15 mouse cellular contexts compared by ENCODE assay signal in the genomic region with DNA sequence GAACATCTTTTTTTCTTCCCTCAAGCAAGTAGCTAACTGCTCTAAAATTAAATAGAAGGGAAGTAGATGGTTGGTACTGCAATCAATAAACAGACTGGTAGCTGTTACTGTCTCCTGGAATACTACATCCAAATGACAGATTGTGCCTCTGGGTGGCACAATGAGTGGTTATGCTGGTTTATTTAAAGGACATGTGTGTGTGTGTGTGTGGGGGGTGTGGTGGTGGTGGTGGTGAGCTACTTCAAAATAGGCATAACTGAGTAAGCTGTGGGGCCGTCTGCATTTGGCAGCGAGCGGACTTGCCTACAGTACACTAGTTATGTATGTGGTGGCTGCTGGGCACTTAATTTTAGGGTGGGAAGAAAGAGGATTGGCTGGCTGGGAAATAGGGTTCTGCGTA. TPM values are rescaled to one million over a fixed set of nuclear protein-coding genes. Genes with fewer than 3 reads are reported as not detected.
DNase-seq lines count a peak whose midpoint lies in the region; ATAC-seq and TF ChIP-seq lines count a peak whose summit lies in the region.
"Had no signal": no experiment of that assay in that cellular context is flagged by ENCODE, and none has a peak within 500 bp of the region (broad histone marks: within the 10 kb centered on the region; RNA-seq: fewer than 3 reads in every experiment).

No protein-coding gene starts in this region.

- no peak overlapping the region for H3K9ac ChIP-seq in kidney, embryonic 14.5 days (ENCODE audit: low read depth, low read length)
- H3K9ac ChIP-seq in intestine, embryonic 16.5 days (ENCODE audit: low read depth, low read length), result no peak overlapping the region
- no peak overlapping the region for H3K9ac ChIP-seq in heart, embryonic 12.5 days
- H3K9ac ChIP-seq: forebrain, embryonic 15.5 days; neural tube, embryonic 15.5 days had no signal

- H3K4me3 ChIP-seq in kidney, embryonic 14.5 days (ENCODE audit: low read length), result no peak overlapping the region
- H3K4me3 ChIP-seq in intestine, embryonic 16.5 days (ENCODE audit: low read length), result no peak overlapping the region
- H3K4me3 ChIP-seq in left cerebral cortex, adult 2 months, result no peak overlapping the region
- no peak overlapping the region for H3K4me3 ChIP-seq in heart, embryonic 12.5 days
- H3K4me3 ChIP-seq: forebrain, embryonic 15.5 days; neural tube, embryonic 15.5 days had no signal

- intact Hi-C loops in left cerebral cortex, adult 2 months (cut with DNase I), result loop anchor here (5.0 kb wide), 1 partner anchor 106 kb away; no protein-coding TSS in a partner anchor

- peaks cover 4% of the 10 kb centered on the region; the same call in 1 of the 2 replicates for H3K4me1 ChIP-seq in kidney, embryonic 14.5 days (ENCODE audit: control insufficient read depth, insufficient read depth, low read length)
- H3K4me1 ChIP-seq in intestine, embryonic 16.5 days (ENCODE audit: control insufficient read depth, insufficient read depth, low read length), result peaks cover 11% of the 10 kb centered on the region
- H3K4me1 ChIP-seq in heart, embryonic 12.5 days (replicated peaks), result no peaks in the 10 kb centered on the region
- H3K4me1 ChIP-seq: forebrain, embryonic 15.5 days had no signal

- H3K4me2 ChIP-seq in kidney, embryonic 14.5 days (replicated peaks; ENCODE audit: low read depth, low read length), result no peak overlapping the region
- no peak overlapping the region for H3K4me2 ChIP-seq in intestine, embryonic 16.5 days (ENCODE audit: low read depth, low read length)
- no peak overlapping the region for H3K4me2 ChIP-seq in heart, embryonic 12.5 days
- H3K4me2 ChIP-seq: forebrain, embryonic 15.5 days; neural tube, embryonic 15.5 days had no signal

- no peaks in the 10 kb centered on the region for H3K36me3 ChIP-seq in kidney, embryonic 14.5 days (ENCODE audit: control insufficient read depth, insufficient read depth, low read length)
- H3K36me3 ChIP-seq in intestine, embryonic 16.5 days (ENCODE audit: control insufficient read depth, insufficient read depth, low read length), result no peaks in the 10 kb centered on the region; the same call in 1 of the 2 replicates
- no peaks in the 10 kb centered on the region for H3K36me3 ChIP-seq in heart, embryonic 12.5 days
- H3K36me3 ChIP-seq: forebrain, embryonic 15.5 days; neural tube, embryonic 15.5 days had no signal

- peaks cover 3% of the 10 kb centered on the region; the same call in 1 of the 2 replicates for H3K9me3 ChIP-seq in kidney, embryonic 14.5 days (ENCODE audit: control insufficient read depth, low read length)
- no peaks in the 10 kb centered on the region for H3K9me3 ChIP-seq in intestine, embryonic 16.5 days (ENCODE audit: control insufficient read depth, low read length)
- 0 out of 2 replicates have a peak, but pooled peaks cover 3% of the 10 kb centered on the region for H3K9me3 ChIP-seq in heart, embryonic 12.5 days (replicated peaks)
- H3K9me3 ChIP-seq: forebrain, embryonic 15.5 days; neural tube, embryonic 15.5 days had no signal

- H3K27ac ChIP-seq in kidney, embryonic 14.5 days (ENCODE audit: low read depth, low read length), result 0 out of 2 replicates have a peak overlapping the region, but pooled peaks have one; percentile 17
- H3K27ac ChIP-seq in intestine, embryonic 16.5 days (ENCODE audit: low read length), result peak overlapping the region; percentile 43; the same call in 1 of the 2 replicates
- H3K27ac ChIP-seq in left cerebral cortex, adult 2 months, result peak overlapping the region; percentile 55; the same call in 1 of the 2 replicates
- no peak overlapping the region for H3K27ac ChIP-seq in heart, embryonic 12.5 days (ENCODE audit: poor library complexity, severe bottlenecking)
- H3K27ac ChIP-seq: forebrain, embryonic 15.5 days; neural tube, embryonic 15.5 days had no signal

- DNase-seq in kidney, postnatal 25 days, result no peak
- peak; percentile 41 to 44 for DNase-seq in left cerebral cortex, adult 2 months (ENCODE audit: extremely low spot score in 1 of 2, low spot score in 2 of 2)
- peak; percentile 39 for DNase-seq in right cerebral cortex, postnatal 14 days
- no peak for DNase-seq in MN1 (ENCODE audit: low spot score)
- no peak for DNase-seq in yolk sac, embryonic 10.5 days (ENCODE audit: low spot score)
- DNase-seq: cerebellum, adult 9-11 months; lung, adult 2 months; spleen, adult 18-20 months; thymus, adult 2 months had no signal

- 86% methylated on average over 4 of the region's 4 CpGs for WGBS in kidney, embryonic 14.5 days
- WGBS in intestine, embryonic 16.5 days, result 86% methylated on average over 4 of the region's 4 CpGs
- 65% methylated on average over 4 of the region's 4 CpGs for WGBS in heart, embryonic 12.5 days

- no peaks in the 10 kb centered on the region for H3K27me3 ChIP-seq in kidney, embryonic 14.5 days (ENCODE audit: control insufficient read depth, insufficient read depth, low read length)
- no peaks in the 10 kb centered on the region for H3K27me3 ChIP-seq in intestine, embryonic 16.5 days (replicated peaks; ENCODE audit: control insufficient read depth, insufficient read depth, low read length)
- no peaks in the 10 kb centered on the region for H3K27me3 ChIP-seq in heart, embryonic 12.5 days (replicated peaks)
- H3K27me3 ChIP-seq: forebrain, embryonic 15.5 days; neural tube, embryonic 15.5 days had no signal

- no peak; the same call in 1 of the 2 replicates for TF ChIP-seq CTCF in left cerebral cortex, adult 2 months (IDR thresholded peaks at IDR 0.05)

- ATAC-seq in kidney, embryonic 14.5 days (ENCODE audit: low FRiP score, low TSS enrichment), result no peak
- ATAC-seq in intestine, embryonic 16.5 days, result no peak
- ATAC-seq in heart, embryonic 12.5 days (ENCODE audit: insufficient number of reproducible peaks, low FRiP score), result no peak
- ATAC-seq: forebrain, embryonic 15.5 days had no signal

RNA-seq across cellular contexts. Expression of gene Dnmbp, which starts 17.9 kb away (rescaled TPM):
- polyA plus RNA-seq in kidney, embryonic 14.5 days (2014; fragmentation: Nextera tagmentation; extraction: Ambion mirVana), result 21.5 and 24.2 TPM in 2 replicates
- polyA plus RNA-seq in intestine, embryonic 16.5 days (2015; fragmentation: Nextera tagmentation; extraction: Ambion mirVana), result 34.2 and 34.3 TPM in 2 replicates
- total RNA-seq in left cerebral cortex, adult 2 months (2021), result 10 to 100 TPM; 13.8 to 14.1 TPM
- polyA plus RNA-seq in heart, embryonic 12.5 days (2016; fragmentation: Nextera tagmentation; extraction: Ambion mirVana), result 11.8 and 11.9 TPM in 2 replicates

RNA-seq across cellular contexts. Expression of gene Cpn1, which starts 28.5 kb away (rescaled TPM):
- 20.3 and 32.3 TPM in 2 replicates for polyA plus RNA-seq in kidney, embryonic 14.5 days (2014; fragmentation: Nextera tagmentation; extraction: Ambion mirVana)
- 27.7 and 32.4 TPM in 2 replicates for polyA plus RNA-seq in intestine, embryonic 16.5 days (2015; fragmentation: Nextera tagmentation; extraction: Ambion mirVana)
- total RNA-seq in left cerebral cortex, adult 2 months (2021), result under 1 TPM; 0.16 TPM
- 0.86 and 1.6 TPM in 2 replicates for polyA plus RNA-seq in heart, embryonic 12.5 days (2016; fragmentation: Nextera tagmentation; extraction: Ambion mirVana)
- total RNA-seq: heart, adult 18-20 months had no signal

Comparison
In these comparisons a context has a peak if more than half of its experiments do, and no peak if none do; other contexts are left out.
1. DNase-seq: peak in left cerebral cortex, adult 2 months (2 of 2) and right cerebral cortex, postnatal 14 days (single experiment); none in kidney, postnatal 25 days (0 of 2), MN1 (single experiment) and yolk sac, embryonic 10.5 days (single experiment).